Mouse (Mus musculus): ENCODE data around the gene Olfr804.

Gene Olfr804

DNA sequence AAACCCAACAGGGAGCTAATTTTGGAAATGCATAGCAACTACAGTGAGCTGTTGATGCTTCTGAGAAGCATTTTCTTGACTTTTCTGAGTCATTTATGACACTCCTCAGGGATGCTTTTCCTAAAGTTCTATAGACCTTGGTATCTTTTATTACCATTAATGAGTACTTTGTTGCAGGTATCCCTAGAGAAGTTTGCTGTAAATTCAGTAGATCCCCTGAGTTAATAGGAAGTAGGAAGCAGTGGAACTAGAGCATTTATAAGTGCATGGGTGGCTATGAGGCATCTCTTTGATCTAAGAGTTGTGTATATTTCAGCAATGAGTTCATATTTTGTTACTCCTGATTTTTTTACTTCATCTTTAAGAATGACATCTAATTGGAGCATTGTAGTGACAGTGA, at the start of gene Olfr804:
Gene Olfr804, plus strand, starts transcription at position 301 of the 400 bp plus-strand sequence.
- no peak for DNase-seq (ENCODE audit: low read depth, low spot score)

DNA sequence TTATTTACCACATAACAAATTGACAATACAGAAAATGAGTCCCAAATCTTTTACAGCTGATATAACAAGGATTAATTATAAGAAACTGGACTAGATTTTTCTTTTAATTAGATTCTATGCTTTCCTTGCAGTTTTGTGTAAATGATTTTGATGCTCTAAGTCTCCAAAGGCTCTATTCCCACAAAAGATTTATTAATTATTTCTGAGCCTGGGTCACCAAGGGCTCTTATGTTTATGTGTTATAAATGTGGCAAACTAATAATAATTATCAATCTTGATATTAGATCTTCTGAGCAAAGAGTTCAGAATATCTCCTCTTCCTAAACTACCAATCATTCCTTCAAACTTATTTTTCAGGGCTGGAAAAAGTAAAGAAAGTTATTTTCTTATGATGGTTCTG, 45.6 kb upstream of the Olfr804 start, which contains the start of gene Olfr800:
Gene Olfr800, plus strand, starts transcription at position 301 of the 400 bp plus-strand sequence.
- no peak for DNase-seq (ENCODE audit: low read depth, low spot score)

DNA sequence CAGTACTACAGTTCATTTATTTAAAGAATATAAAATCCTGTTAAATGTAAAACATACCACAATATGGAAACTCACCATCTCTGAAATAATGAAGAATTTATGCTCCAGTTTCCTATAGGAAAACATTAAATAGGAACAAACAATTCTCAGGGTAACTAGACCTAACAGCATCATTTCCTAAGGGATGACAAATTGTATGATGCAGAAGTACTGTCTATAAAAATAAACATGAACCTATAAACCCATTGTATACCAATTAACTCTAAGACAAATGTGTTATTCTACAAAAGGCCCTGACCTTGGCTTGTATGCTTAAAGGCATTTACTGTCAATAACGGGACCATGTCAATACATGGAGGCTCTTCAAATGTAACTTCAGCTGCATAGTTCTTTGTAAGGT, 29.2 kb upstream of the Olfr804 start, which contains the start of gene Olfr801:
Gene Olfr801, minus strand, starts transcription at position 101 of the 400 bp plus-strand sequence.
- DNase-seq (ENCODE audit: low read depth, low spot score), result no peak

DNA sequence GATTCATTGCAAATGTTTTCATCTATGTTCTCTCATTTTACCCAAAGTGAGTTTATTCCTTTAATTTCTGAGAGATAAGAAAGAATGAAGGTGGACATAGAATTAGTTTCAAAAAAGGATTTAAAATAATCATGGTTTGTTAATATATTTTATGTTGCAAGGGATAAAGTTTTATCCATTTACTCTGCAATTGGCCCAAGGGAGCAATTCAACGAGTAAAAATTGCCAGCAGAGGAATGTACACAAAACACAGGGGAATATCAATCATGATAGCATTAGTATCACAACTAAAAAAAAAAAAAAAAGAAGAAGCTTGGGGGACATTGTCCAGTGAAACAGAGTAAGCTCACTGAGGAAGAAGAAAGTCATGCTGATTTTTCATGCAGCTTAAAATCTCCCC, 14.9 kb upstream of the Olfr804 start, which contains the start of gene Olfr802:
Gene Olfr802, minus strand, starts transcription at position 101 of the 400 bp plus-strand sequence.
- DNase-seq (ENCODE audit: low read depth, low spot score), result no peak

DNA sequence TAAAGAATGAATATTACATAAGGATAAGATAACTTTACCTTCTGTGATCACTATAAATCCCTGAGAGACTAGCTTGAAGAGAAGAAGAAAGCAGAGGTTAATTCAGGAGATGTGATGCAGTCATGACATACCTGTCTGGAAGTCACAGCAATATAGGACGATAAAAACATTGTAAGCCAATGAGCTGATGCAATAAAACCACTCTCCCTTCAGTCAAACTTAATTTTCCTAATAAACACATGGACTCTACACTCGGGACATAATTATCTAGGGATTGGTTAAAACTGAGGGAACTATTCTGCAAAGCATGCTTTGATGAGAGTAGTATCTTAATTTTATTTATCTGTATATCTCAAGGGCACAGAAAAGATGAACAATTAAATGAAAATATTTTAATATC, 8.8 kb upstream of the Olfr804 start, which contains the start of gene Olfr803:
Gene Olfr803, minus strand, starts transcription at position 101 of the 400 bp plus-strand sequence.
- DNase-seq (ENCODE audit: low read depth, low spot score), result no peak

DNA sequence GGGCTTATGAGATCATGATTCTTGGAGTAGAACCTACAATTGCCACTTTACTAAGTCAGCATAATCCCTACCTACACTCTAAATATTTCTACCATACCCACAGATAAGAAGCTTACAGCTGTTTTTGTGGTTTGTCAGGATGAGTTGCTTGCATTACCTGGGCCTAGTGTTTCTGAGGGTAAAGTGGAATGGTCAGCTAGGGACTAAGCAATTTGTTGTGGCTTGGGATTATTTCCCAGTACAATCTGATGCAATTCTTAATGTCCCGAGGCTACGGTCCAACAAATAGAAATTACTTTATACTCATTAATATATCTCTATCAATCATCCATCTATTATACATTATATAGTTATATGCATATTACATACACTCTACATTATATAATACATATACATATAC, 26.3 kb downstream of the Olfr804 start, which contains the start of gene Olfr805:
Gene Olfr805, minus strand, starts transcription at position 101 of the 400 bp plus-strand sequence.
- no peak for DNase-seq (ENCODE audit: low read depth, low spot score)

DNA sequence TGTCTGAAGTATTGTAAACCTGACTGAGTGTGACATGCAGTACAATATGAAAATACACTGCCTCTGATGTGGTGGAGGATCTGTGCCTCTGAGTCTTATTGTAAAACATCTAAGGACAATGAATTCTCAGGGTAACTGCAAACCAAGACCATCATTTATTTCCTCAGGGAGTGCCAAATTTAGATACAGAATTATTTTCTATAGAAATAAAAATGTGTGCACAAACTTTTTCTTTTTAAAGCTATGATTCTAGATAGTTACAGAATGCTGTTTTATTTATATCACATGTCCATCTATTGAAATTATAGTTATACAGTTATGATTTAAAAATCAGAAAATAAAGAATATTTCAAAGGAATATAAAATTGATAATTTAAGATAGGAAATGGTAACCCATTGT, 38.8 kb downstream of the Olfr804 start, which contains the start of gene Olfr806:
Gene Olfr806, minus strand, starts transcription at position 101 of the 400 bp plus-strand sequence.
- DNase-seq (ENCODE audit: low read depth, low spot score), result no peak

DNA sequence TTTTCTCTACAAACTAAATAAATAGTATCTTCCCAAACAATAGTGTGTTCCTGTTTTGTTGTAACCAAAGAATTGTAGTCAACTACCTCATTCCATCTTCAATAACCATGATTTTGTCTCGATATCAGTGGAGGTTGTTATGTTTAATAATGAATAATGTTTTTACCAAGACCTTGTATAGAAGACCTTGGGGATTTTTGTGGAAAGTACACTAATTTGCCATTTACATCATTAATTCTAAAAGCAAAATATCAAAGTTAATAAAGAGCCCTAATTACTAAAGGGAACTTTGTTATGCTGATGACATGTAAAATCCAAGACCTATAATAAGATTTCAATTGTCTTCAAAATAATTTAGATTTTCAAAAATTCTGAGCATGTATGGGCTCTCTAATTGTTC, 54.7 kb downstream of the Olfr804 start, which contains the start of gene Olfr807:
Gene Olfr807, minus strand, starts transcription at position 101 of the 400 bp plus-strand sequence.
- no peak for DNase-seq (ENCODE audit: low read depth, low spot score)

Measured in ZHBTc4 (cell line).